Mouse (Mus musculus): ENCODE data around the gene Gng3.

The Gng3 gene

DNA sequence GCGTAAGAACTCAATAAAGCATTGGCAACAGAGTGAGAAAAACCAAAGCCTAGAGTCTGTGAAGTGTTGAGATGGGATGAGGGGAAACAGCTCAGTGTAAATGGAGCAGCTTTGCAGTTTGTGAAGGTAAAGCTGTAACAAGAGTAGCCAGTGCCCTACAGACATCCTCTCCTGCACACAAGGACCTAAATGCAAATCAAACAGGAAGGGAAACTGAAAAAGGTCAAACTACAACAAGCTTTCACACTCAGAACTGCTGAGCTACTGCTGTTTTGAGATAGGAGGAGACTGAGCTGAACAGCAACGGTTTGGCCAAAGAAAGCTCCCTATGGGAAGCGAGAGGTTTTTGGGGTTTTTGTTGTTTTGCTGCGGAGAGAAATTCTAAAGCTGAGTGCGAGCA is 32.2 kb downstream of the Gng3 start:
- peak; percentile 50 to 63 for DNase-seq (ENCODE audit: low spot score in 2 of 2)

DNA sequence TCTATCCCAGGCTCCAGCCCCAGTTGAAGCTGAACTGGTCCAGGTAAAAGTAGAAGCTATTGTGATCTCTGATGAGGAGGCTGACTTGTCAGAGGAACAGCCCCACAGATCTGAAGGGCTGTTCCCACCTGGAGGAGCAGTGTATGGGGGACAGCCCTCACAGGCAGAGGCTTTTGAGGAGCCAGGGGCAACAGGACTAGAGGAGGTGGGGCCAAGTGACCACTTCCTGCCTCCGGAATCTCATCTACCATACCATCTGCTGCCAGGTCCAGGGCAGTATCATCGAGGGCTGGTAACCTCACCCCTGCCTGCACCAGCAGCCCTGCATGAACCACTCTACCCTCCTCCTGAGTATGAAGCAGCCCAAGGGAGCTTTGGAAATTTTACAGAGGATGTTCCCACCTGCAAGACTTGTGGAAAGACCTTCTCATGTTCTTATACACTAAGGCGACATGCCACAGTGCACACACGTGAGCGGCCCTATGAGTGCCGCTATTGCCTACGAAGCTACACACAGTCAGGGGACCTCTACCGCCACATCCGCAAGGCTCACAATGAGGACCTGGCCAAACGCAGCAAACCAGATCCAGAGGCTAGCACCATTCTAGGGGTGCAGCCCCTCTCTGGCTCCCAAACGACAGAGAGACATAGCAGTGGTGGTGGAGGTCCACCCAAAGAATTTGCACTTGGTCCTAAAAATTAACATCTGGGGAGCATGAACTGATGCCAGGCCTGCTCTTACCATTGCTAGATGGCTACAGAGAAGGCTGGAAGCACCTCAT is 34.9 kb downstream of the Gng3 start:
- no peak for DNase-seq (ENCODE audit: low spot score in 2 of 2)

DNA sequence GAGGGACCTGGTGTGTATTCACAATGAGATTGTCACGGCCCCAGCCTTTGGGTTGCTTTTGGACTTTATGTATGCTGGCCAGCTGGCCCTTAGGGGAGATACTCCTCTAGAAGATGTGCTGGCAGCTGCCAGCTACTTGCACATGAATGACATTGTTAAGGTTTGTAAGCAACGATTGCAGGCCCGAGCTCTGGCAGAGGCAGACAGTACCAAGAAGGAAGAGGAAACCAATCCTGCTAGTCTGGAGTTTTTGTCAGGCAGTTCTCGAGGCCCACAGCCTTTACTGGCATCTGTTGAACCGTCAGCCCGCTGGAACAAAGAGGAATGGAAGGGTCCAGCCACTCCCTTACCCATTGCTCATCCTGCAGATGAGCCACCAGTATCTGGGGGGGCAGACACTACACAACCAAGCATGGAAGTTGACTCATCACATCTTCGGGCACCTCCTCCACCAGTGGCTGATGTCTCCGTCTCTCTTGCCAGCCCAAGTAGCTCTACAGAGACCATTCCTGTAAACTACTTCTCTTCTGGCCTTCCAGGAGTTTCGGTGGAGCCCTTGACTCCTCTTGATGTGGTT is 35.7 kb downstream of the Gng3 start:
- DNase-seq (ENCODE audit: low spot score in 2 of 2), result no peak

DNA sequence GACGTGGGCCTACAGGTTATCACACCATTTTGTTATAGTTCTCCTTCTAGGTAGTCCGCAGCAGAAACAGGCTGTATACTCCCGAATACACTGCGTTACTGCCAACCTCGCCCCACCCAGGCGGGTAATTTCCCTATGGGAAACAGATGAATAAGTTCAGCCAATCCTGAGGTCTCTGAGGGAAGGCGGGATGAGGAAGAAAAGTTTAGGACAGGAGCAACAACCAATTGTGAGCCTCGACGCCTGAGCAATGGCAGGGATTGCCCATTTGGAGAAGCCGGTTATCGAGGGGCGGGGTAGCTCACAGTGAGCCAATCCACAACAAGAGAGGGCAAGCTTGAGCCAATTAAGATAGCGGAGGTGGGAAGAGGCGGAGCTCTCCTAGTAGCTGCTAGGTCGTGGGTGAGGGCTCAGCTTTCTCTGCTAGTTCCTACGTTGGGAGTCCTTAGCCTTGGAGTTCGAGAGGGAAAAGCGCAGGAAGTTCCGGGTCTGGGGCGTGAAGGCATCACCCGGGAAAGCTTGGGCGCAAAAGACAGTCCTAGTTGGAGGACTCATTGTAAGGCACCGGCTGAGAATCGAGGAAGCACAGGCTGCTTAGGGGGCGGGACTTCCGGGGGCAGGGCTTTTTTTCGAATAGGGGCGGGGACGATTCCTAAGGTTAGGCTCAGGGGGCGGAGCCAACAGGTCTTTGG is 36.7 kb downstream of the Gng3 start, which contains the start of gene Zbtb3:
TSS of gene Zbtb3 (plus strand) at position 426 of the 692 bp plus-strand sequence.
- peak; percentile 96 to 98 for DNase-seq (ENCODE audit: low spot score in 2 of 2)

DNA sequence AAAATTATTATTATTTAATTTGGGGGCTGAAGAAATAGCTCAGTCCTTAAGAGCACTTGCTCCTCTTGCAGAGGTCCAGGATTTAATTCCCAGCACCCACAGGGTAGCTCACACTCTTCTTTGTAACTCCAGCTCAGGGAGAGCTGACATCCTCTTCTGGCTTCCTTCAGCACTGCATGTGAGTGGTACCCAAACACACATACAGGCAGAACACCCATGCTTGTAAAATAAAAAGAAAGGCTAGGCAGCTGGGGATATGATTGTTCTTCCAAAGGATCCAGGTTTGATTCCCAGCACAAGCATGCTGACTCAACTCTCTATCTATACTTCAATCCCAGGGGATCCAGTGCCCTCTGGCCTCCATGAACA is 40.1 kb downstream of the Gng3 start:
- DNase-seq (ENCODE audit: low spot score in 2 of 2), result no peak

DNA sequence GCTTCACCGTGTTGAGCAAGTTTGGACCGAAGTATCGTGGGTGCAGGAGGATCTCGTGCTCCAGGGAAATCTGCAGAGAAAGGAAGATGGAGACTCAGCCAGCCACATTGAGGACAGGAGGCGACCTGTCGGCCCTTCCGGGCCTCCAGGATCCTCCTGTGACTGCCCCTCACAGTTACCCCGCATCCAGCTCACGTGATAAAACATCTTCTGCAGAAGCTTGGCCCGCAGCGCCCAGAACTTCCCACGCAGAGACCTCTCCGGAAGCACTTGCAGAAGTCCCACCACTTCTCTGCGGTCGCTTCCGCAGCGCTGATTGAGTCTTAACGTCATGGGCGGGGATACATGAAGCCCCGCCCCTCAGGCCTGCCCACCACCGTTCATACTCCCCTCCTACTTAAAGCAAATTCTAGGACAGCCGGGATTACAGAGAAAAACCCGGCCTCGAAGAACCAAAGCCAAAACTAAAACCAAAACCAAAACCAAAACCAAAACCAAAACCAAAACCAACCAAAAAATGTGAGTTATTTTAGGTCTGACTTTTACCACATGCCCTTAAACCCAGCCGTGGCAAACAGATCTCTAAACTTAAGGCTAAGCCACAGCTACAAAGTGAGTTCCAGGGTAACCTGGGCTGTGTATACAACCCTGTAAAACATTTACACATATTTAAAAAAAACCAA is 40.6 kb downstream of the Gng3 start, which contains the start of gene Polr2g:
TSS of gene Polr2g (minus strand) at position 314 of the 683 bp plus-strand sequence.
- DNase-seq (ENCODE audit: low spot score in 2 of 2), result peak; percentile 88 to 91

DNA sequence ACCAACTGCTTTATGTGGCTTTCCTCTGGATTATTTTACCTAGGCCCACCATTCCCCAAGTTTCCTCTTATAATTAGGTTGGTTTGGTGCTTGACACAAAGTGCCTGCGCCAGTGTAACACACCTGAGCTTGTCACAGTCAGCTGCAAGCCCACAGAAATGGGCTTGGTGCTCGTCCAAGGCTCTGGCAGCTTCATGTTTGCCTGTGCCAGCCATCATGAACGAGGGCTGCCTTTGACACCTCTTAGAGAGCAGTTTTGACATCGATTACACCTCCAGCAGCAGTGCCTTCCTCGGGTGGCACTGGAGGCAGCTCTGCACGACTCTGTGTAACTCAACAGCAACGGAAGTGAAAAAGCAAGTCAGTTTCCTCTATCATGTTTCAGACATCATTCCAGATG is 48.8 kb downstream of the Gng3 start:
- no peak for DNase-seq (ENCODE audit: low spot score in 2 of 2)

DNA sequence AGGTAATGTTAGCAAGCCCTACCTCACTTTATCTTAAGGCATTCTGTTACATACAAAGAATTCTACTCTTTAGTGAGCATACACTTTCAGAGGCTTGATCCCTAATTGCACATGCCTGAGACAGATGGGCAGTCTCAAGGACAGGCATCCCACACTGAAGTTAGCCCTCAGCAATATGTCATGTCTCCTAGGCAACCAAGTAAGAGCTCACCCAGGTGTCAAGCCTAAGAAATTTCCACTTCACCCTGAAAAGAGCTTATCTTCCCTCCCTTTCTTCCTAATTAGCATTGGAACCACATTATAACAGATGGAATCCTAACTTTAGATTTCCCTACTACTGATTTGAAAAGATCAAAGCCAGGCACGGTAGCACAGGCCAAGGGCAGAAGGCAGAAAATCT is 49.8 kb downstream of the Gng3 start:
- DNase-seq (ENCODE audit: low spot score in 2 of 2), result no peak

DNA sequence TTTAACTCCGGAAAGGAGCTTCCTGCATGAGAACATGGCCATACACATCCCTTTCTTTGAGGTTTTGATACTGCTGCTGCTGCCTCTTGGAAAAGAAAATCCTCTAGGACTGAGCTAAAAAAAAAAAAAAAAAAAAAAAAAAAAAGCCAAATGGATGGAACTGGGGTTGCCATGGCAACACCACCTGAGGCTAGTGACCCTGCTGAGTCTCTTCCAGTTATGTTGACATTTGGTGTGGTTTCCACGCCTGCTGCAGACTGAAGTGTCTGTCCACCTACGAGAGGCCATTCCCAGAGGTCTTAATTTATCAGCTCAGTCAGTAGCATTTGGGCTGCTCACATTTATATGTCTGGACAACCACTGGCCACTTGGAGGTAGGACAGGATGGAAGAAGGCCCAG is 50.5 kb downstream of the Gng3 start:
- no peak for DNase-seq (ENCODE audit: low spot score in 2 of 2)

Measured in spleen, postnatal 36 days (tissue).